Mouse (Mus musculus): Measurements from ENCODE around the gene Fam129b. TPM values are rescaled to one million over a fixed set of nuclear protein-coding genes. Genes with fewer than 3 reads are reported as not detected.
A peak's percentile ranks its signal among the peaks of the same experiment; 100 is the strongest.

Gene Fam129b
- polyA plus RNA-seq, 1 experiment from 2014 or later = 48.8 TPM

DNA sequence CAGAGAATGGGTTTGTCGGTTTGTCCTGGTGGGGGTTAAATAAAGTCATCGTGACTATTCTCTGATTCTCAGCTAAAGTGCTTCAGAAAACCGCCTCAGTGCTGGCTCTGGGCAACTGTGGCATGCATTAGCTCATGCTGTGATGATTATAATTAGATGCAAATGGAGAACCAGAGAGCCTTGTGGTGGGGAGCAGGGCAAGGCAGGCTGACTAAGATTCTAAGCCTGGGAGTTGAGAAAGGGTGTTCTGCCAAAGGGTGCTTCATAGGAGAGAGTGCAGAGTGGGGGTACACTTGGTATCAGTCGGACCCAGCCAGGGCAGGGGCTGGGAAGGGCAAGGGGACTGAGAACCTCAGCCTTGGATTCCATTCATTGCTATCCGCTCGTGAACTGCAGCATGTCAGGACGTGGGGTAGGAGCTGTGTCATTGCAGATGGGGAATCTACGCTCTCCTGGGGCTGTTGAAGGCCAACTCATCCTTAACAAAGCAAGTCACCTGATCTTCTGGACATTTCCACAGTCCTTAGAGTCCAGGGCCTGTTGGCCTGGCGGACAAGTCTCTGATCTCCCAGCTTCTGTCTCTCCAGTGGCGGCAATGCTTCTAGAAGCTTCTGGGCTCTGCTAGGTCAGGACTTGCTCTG, 20.7 kb downstream of the Fam129b start:
- no peak overlapping the region for H3K4me2 ChIP-seq (replicated peaks)
- H3K9ac ChIP-seq = no peak overlapping the region
- peaks cover 34% of the 10 kb centered on the region for H3K4me1 ChIP-seq
- 52% methylated on average over 10 of the region's 10 CpGs for WGBS
- 0 out of 2 replicates have a peak, but pooled peaks cover 9% of the 10 kb centered on the region for H3K36me3 ChIP-seq
- H3K27me3 ChIP-seq = no peaks in the 10 kb centered on the region
- H3K9me3 ChIP-seq = no peaks in the 10 kb centered on the region
- H3K4me3 ChIP-seq = no peak overlapping the region
- no peak for ATAC-seq (ENCODE audit: insufficient number of reproducible peaks, insufficient read depth, low FRiP score, low TSS enrichment)
- peak overlapping the region; percentile 25; the same call in 1 of the 2 replicates for H3K27ac ChIP-seq

DNA sequence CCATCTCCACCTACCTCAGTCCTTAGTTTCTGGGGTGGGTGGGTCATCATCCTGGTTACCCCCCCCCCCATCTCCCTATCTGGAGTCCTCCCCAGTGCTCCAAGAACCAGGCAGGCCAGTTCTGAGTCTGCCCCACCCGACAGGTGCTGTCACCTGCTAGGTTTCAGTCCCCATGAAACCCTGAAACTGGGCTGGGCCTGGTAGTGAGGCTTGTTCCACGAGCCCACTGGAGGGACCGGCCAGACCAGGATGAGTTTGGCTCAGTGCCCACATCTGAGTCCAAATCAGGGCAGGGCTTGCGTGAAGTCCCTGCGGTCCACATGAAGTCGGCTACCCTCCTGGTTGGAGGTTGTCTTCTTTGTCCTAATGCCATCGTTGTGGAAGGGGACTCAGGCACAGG, 23.1 kb downstream of the Fam129b start:
- no peak overlapping the region for H3K27ac ChIP-seq
- H3K4me2 ChIP-seq (replicated peaks) = no peak overlapping the region
- no peaks in the 10 kb centered on the region for H3K9me3 ChIP-seq
- ATAC-seq (ENCODE audit: insufficient number of reproducible peaks, insufficient read depth, low FRiP score, low TSS enrichment) = no peak
- peaks cover 34% of the 10 kb centered on the region for H3K4me1 ChIP-seq
- H3K9ac ChIP-seq = no peak overlapping the region
- no peaks in the 10 kb centered on the region for H3K27me3 ChIP-seq
- WGBS = 83% methylated on average over 7 of the region's 7 CpGs
- no peak overlapping the region for H3K4me3 ChIP-seq
- H3K36me3 ChIP-seq = no peaks in the 10 kb centered on the region

DNA sequence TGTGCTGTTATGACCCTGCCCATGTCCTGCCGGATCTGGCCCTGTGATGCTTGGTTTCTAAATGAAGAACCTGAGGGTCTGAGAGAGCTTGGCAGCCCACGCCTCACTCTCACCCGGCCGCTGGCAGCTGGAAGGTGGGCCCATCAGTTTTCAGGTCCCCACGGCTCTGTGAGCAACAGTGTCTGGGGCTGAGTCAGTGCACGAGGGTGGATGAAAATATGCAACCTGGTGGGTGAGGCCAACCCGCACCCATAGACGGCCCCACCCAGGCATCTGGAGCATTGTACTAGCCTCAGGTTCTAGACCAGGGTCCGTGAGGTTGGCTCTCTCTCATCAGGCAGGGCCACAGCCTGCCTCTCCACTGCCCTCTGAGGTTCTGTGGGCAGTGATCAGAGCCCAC, 26.2 kb downstream of the Fam129b start:
- no peak overlapping the region for H3K9ac ChIP-seq
- H3K9me3 ChIP-seq = no peaks in the 10 kb centered on the region
- peaks cover 5% of the 10 kb centered on the region; the same call in 1 of the 2 replicates for H3K36me3 ChIP-seq
- no peak overlapping the region for H3K4me2 ChIP-seq (replicated peaks)
- no peak for ATAC-seq (ENCODE audit: insufficient number of reproducible peaks, insufficient read depth, low FRiP score, low TSS enrichment)
- H3K27me3 ChIP-seq = no peaks in the 10 kb centered on the region
- no peak overlapping the region for H3K4me3 ChIP-seq
- H3K27ac ChIP-seq = no peak overlapping the region
- H3K4me1 ChIP-seq = peaks cover 18% of the 10 kb centered on the region
- WGBS = 86% methylated on average over 9 of the region's 9 CpGs

GRCm38 (mm10) chr2:32903470-32903869, 27.6 kb downstream of the Fam129b start:
- Histone ChIP-seq H3K27me3 (no peaks in the 10 kb centered on the region), H3K4me2 (replicated peaks) (no peak overlapping the region), H3K27ac (no peak overlapping the region), H3K9ac (no peak overlapping the region), H3K4me1 (peaks cover 18% of the 10 kb centered on the region), H3K4me3 (no peak overlapping the region), H3K36me3 (peaks cover 5% of the 10 kb centered on the region; the same call in 1 of the 2 replicates), H3K9me3 (no peaks in the 10 kb centered on the region)
- 92% methylated on average over 4 of the region's 4 CpGs for WGBS
- no peak for ATAC-seq (ENCODE audit: insufficient number of reproducible peaks, insufficient read depth, low FRiP score, low TSS enrichment)

- no peak overlapping the region for H3K4me3 ChIP-seq
- ATAC-seq (ENCODE audit: insufficient number of reproducible peaks, insufficient read depth, low FRiP score, low TSS enrichment) = no peak
- H3K27ac ChIP-seq = no peak overlapping the region
- no peak overlapping the region for H3K9ac ChIP-seq
- H3K36me3 ChIP-seq = peaks cover 8% of the 10 kb centered on the region; the same call in 1 of the 2 replicates
- 89% methylated on average over 5 of the region's 5 CpGs for WGBS
- no peaks in the 10 kb centered on the region for H3K9me3 ChIP-seq
- no peaks in the 10 kb centered on the region for H3K27me3 ChIP-seq
- H3K4me2 ChIP-seq (replicated peaks) = no peak overlapping the region
- H3K4me1 ChIP-seq = peaks cover 24% of the 10 kb centered on the region
These were observed 28.7 kb downstream of the Fam129b start for GRCm38 (mm10) chr2:32904637-32905036.

DNA sequence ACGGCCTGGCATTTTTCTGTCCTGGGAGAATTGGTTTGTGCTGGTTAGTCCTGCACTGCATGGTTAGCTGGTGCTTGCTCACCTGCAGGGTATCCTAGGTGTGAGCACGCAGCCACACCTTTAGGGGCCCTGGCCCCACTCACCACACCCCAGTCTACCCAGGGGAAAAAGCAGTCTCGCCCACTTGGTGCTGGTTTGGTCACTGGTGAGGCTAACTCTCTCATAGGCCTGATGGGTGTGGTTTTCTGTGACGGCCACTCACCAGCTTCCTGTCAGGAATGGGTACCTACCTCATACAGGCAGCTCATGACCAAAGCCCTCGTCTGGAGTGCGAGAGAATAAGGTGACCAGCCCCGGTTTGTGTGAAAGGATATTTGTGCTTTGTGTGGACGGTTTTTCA, 29.4 kb downstream of the Fam129b start:
- no peak for ATAC-seq (ENCODE audit: insufficient number of reproducible peaks, insufficient read depth, low FRiP score, low TSS enrichment)
- 0 out of 2 replicates have a peak overlapping the region, but pooled peaks have one; percentile 6 for H3K27ac ChIP-seq
- no peak overlapping the region for H3K4me2 ChIP-seq (replicated peaks)
- H3K9ac ChIP-seq = no peak overlapping the region
- 78% methylated on average over 8 of the region's 8 CpGs for WGBS
- no peaks in the 10 kb centered on the region for H3K27me3 ChIP-seq
- no peak overlapping the region for H3K4me3 ChIP-seq
- peaks cover 12% of the 10 kb centered on the region for H3K36me3 ChIP-seq
- H3K4me1 ChIP-seq = peaks cover 24% of the 10 kb centered on the region
- no peaks in the 10 kb centered on the region for H3K9me3 ChIP-seq

GRCm38 (mm10) chr2:32907442-32907841, 31.5 kb downstream of the Fam129b start:
- Histone ChIP-seq H3K27ac (peak overlapping the region; percentile 79), H3K4me3 (no peak overlapping the region), H3K4me1 (peaks cover 24% of the 10 kb centered on the region), H3K27me3 (no peaks in the 10 kb centered on the region), H3K9me3 (no peaks in the 10 kb centered on the region), H3K4me2 (replicated peaks) (no peak overlapping the region), H3K9ac (peak overlapping the region; percentile 24; the same call in 1 of the 2 replicates), H3K36me3 (peaks cover 24% of the 10 kb centered on the region)
- WGBS = 53% methylated on average over 8 of the region's 8 CpGs
- no peak for ATAC-seq (ENCODE audit: insufficient number of reproducible peaks, insufficient read depth, low FRiP score, low TSS enrichment)

DNA sequence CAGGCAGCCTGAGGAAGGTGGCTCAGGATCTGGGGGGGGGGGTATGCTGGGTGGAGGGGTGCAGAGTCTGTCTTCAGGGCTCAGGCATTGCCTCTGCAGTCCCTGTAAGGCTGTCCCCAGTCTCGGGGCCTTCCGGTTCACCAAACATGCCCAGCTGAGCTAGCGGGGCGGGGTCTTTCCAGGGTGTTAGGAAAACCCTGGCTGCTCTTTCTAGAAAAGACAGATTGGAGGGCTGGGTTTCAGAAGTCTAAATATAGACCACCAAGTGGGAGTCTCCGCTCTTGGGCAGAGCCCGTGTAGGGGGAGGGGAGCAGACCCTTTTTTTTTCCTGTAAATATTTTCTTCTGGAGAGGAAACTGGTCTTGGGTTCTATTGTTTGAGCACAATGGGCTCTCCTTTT, 32.4 kb downstream of the Fam129b start:
- peak overlapping the region; percentile 79 for H3K27ac ChIP-seq
- H3K4me1 ChIP-seq = peaks cover 24% of the 10 kb centered on the region
- H3K4me2 ChIP-seq (replicated peaks) = no peak overlapping the region
- H3K36me3 ChIP-seq = peaks cover 24% of the 10 kb centered on the region
- ATAC-seq (ENCODE audit: insufficient number of reproducible peaks, insufficient read depth, low FRiP score, low TSS enrichment) = peak; percentile 35; the same call in 1 of the 2 replicates
- no peaks in the 10 kb centered on the region for H3K9me3 ChIP-seq
- H3K4me3 ChIP-seq = no peak overlapping the region
- H3K9ac ChIP-seq = peak overlapping the region; percentile 19; the same call in 1 of the 2 replicates
- no peaks in the 10 kb centered on the region for H3K27me3 ChIP-seq
- 8% methylated on average over 6 of the region's 6 CpGs for WGBS

DNA sequence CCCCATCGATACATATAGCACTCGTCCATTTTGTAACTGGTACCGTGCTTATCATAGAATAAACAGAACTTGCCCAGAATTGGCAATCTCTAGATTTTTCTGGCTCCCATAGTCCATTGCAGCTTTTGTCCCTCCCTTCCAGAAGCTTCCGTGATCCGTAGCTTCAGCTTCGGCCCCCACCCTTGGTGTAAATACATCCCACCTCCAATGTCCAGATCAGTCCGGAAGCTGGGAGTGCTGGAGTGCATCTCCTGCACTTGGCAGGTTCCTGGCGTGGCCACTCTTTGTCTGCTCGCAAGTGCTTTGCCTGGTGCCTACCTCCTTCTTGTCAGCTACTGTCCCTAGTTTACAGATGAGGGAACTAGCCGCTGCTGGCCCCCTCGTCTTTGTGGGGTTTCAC, 32.9 kb downstream of the Fam129b start:
- Histone ChIP-seq H3K4me2 (replicated peaks) (no peak overlapping the region), H3K4me1 (peaks cover 24% of the 10 kb centered on the region), H3K27me3 (no peaks in the 10 kb centered on the region), H3K36me3 (peaks cover 24% of the 10 kb centered on the region), H3K4me3 (no peak overlapping the region), H3K9me3 (no peaks in the 10 kb centered on the region), H3K9ac (peak overlapping the region; percentile 19), H3K27ac (peak overlapping the region; percentile 79)
- ATAC-seq (ENCODE audit: insufficient number of reproducible peaks, insufficient read depth, low FRiP score, low TSS enrichment) = no peak
- 49% methylated on average over 11 of the region's 11 CpGs for WGBS

DNA sequence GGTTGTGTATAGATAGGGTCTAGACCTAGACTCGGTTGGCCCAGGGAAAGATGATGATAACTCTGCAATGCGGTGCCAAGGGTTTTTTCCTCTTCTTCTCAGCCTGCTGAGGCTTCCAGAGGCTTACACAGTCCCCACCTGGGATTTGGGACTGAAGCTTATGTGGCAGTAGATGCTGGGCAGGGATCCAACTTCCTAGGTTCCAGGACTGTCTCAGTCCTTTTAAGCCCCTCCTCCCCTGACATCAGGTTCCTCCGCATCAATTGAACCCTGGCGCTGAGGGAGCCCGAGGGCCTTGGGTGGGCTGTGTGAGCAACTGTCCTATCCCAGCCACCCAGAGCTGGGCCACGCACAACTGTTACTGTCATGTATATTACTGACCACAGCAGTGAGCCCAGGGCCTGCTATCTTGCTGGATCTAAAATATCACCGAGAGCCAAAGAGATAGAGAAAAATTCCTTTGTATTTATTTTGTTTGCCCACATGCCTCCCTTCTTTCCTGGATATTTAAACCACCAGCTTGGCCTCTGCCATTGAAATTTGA, 35.8 kb downstream of the Fam129b start:
- H3K4me2 ChIP-seq (replicated peaks) = no peak overlapping the region
- H3K4me3 ChIP-seq = no peak overlapping the region
- H3K9ac ChIP-seq = no peak overlapping the region
- peaks cover 32% of the 10 kb centered on the region for H3K4me1 ChIP-seq
- no peaks in the 10 kb centered on the region for H3K27me3 ChIP-seq
- H3K36me3 ChIP-seq = peaks cover 30% of the 10 kb centered on the region
- 78% methylated on average over 7 of the region's 7 CpGs for WGBS
- H3K9me3 ChIP-seq = no peaks in the 10 kb centered on the region
- no peak overlapping the region for H3K27ac ChIP-seq
- no peak for ATAC-seq (ENCODE audit: insufficient number of reproducible peaks, insufficient read depth, low FRiP score, low TSS enrichment)

DNA sequence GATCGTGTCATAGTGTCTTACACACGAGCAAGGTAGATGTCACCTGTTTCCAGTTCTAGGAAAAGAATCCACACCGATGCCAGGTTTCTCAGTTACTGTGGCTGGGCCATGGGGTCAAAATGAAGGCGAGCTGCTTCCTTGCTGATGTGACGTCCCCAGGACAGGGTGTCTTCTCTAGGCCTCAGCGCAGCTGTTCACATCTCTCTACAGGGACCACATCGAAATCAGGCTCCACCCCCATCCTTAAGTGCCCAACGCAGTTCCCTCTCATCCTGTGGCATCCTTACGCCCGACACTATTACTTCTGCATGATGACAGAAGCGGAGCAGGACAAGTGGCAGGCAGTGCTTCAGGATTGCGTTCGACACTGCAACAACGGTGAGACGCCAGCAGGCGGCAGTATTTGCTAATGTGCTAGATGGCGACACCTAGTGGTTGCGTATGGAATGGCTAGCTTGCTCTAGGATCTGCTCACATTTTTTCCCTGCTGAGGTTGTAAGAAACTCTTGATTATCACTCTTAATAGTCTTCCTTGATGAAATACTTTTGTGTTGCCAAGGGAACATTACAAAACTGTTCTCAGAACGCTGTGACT, 36.4 kb downstream of the Fam129b start:
- no peaks in the 10 kb centered on the region for H3K27me3 ChIP-seq
- H3K9me3 ChIP-seq = no peaks in the 10 kb centered on the region
- H3K4me1 ChIP-seq = peaks cover 26% of the 10 kb centered on the region
- no peak overlapping the region for H3K4me3 ChIP-seq
- peaks cover 30% of the 10 kb centered on the region for H3K36me3 ChIP-seq
- no peak for ATAC-seq (ENCODE audit: insufficient number of reproducible peaks, insufficient read depth, low FRiP score, low TSS enrichment)
- 27% methylated on average over 19 of the region's 19 CpGs for WGBS
- H3K4me2 ChIP-seq (replicated peaks) = no peak overlapping the region
- no peak overlapping the region for H3K9ac ChIP-seq
- no peak overlapping the region for H3K27ac ChIP-seq

DNA sequence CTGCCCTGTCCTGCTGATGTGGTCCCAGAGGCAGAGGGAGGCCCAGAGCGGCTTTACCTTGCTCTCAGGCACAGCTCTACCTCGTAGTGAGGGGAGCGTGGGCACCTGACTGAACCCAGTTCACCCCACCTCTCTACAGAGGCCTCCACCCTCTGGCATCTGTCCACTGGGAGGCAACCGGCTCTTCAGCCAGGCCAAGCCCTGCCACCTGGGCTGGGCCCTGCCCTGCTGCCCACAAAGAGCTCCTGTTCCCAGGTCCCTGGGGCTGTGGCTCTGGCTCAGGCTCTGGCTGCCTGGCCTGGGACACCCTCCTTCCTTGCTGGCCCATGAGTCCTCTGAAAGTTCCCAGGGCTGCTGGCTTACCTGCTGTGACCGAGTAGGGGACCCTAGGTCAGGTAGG, 38.4 kb downstream of the Fam129b start:
- H3K9me3 ChIP-seq = no peaks in the 10 kb centered on the region
- peaks cover 34% of the 10 kb centered on the region for H3K36me3 ChIP-seq
- 0 out of 2 replicates have a peak, but pooled peaks cover 9% of the 10 kb centered on the region for H3K4me1 ChIP-seq
- H3K27ac ChIP-seq = peak overlapping the region; percentile 71; the same call in 1 of the 2 replicates
- H3K4me3 ChIP-seq = no peak overlapping the region
- no peak overlapping the region for H3K4me2 ChIP-seq (replicated peaks)
- H3K9ac ChIP-seq = 0 out of 2 replicates have a peak overlapping the region, but pooled peaks have one; percentile 10
- ATAC-seq (ENCODE audit: insufficient number of reproducible peaks, insufficient read depth, low FRiP score, low TSS enrichment) = 0 out of 2 replicates have a peak, but pooled peaks have one; percentile 10
- 60% methylated on average over 5 of the region's 5 CpGs for WGBS
- no peaks in the 10 kb centered on the region for H3K27me3 ChIP-seq
